Mouse (Mus musculus): ENCODE data around the gene Slc44a5.

Gene Slc44a5

GRCm38 (mm10) chr3:154122531-154122930 is 149.3 kb downstream of the Slc44a5 start:
- H3K36me3 ChIP-seq (ENCODE audit: insufficient read depth, low read length): no peaks in the 10 kb centered on the region
- TF ChIP-seq NANOG (IDR thresholded peaks at IDR 0.05; ENCODE audit: borderline replicate concordance, low read length) (no peak), CTCF (conservative IDR thresholded peaks at IDR 0.05; ENCODE audit: low read length) (no peak), POU5F1 (IDR thresholded peaks at IDR 0.05; ENCODE audit: borderline replicate concordance, low read length) (no peak)
- H3K4me3 ChIP-seq (replicated peaks; ENCODE audit: low read length): no peak overlapping the region
- H3K4me1 ChIP-seq (replicated peaks; ENCODE audit: low read depth, low read length): peaks cover 9% of the 10 kb centered on the region; the same call in 1 of the 2 replicates
- H3K27me3 ChIP-seq (ENCODE audit: insufficient read depth, low read length): no peaks in the 10 kb centered on the region
- H3K9me3 ChIP-seq (ENCODE audit: low read length): 0 out of 2 replicates have a peak, but pooled peaks cover 6% of the 10 kb centered on the region

DNA sequence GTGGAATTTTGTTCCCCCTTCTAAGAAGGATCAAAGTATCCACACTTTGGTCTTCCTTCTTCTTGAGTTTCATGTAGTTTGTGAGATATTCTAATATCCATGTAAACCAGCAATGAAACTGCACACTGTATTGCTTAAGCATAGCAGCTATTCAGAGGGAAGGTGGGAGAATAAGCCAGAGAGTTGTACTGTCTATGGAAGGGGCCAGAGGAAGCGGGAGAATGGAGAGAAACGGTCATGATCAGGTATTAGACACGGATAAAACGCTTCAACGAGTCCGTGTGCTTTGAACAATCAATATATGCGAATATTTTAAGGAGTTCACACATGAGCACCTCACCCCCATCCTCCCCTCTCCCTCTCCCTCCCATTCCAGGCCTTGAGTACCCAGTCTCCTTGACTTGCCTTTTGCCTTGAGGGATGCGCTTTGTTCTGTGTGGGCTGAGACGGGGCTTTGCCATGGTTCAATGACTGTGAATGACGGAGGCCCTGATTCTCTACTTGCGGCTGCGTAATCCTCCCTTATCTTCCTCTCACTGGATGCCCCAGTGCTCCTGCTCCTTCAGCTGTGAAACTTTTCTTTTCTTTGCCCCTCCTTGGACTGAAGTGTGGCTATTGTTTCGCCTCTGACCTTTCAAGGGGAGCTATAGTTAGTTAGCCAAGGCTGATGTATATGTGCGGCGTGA is 151.8 kb downstream of the Slc44a5 start:
- Histone ChIP-seq H3K4me1 (replicated peaks; ENCODE audit: low read depth, low read length) (peaks cover 9% of the 10 kb centered on the region; the same call in 1 of the 2 replicates), H3K36me3 (ENCODE audit: insufficient read depth, low read length) (no peaks in the 10 kb centered on the region), H3K27me3 (ENCODE audit: insufficient read depth, low read length) (no peaks in the 10 kb centered on the region; the same call in 1 of the 2 replicates), H3K4me3 (replicated peaks; ENCODE audit: low read length) (no peak overlapping the region), H3K9me3 (ENCODE audit: low read length) (no peaks in the 10 kb centered on the region)
- TF ChIP-seq POU5F1 (IDR thresholded peaks at IDR 0.05; ENCODE audit: borderline replicate concordance, low read length) (no peak), NANOG (IDR thresholded peaks at IDR 0.05; ENCODE audit: borderline replicate concordance, low read length) (peak; percentile 12; the same call in 1 of the 2 replicates)

GRCm38 (mm10) chr3:154125768-154126376 is 152.6 kb downstream of the Slc44a5 start:
- Histone ChIP-seq H3K9me3 (ENCODE audit: low read length) (no peaks in the 10 kb centered on the region), H3K27me3 (ENCODE audit: insufficient read depth, low read length) (no peaks in the 10 kb centered on the region; the same call in 1 of the 2 replicates), H3K36me3 (ENCODE audit: insufficient read depth, low read length) (no peaks in the 10 kb centered on the region), H3K4me3 (replicated peaks; ENCODE audit: low read length) (no peak overlapping the region), H3K4me1 (replicated peaks; ENCODE audit: low read depth, low read length) (peaks cover 9% of the 10 kb centered on the region; the same call in 1 of the 2 replicates)
- TF ChIP-seq NANOG (IDR thresholded peaks at IDR 0.05; ENCODE audit: borderline replicate concordance, low read length) (no peak), CTCF (conservative IDR thresholded peaks at IDR 0.05; ENCODE audit: low read length) (no peak), POU5F1 (IDR thresholded peaks at IDR 0.05; ENCODE audit: borderline replicate concordance, low read length) (no peak)

GRCm38 (mm10) chr3:154127246-154127645 is 154.0 kb downstream of the Slc44a5 start:
- no peaks in the 10 kb centered on the region for H3K9me3 ChIP-seq (ENCODE audit: low read length)
- H3K4me3 ChIP-seq (replicated peaks; ENCODE audit: low read length): no peak overlapping the region
- no peaks in the 10 kb centered on the region for H3K36me3 ChIP-seq (ENCODE audit: insufficient read depth, low read length)
- no peak for TF ChIP-seq POU5F1 (IDR thresholded peaks at IDR 0.05; ENCODE audit: borderline replicate concordance, low read length)
- TF ChIP-seq NANOG (IDR thresholded peaks at IDR 0.05; ENCODE audit: borderline replicate concordance, low read length): no peak
- no peak for TF ChIP-seq CTCF (conservative IDR thresholded peaks at IDR 0.05; ENCODE audit: low read length)
- peaks cover 9% of the 10 kb centered on the region; the same call in 1 of the 2 replicates for H3K4me1 ChIP-seq (replicated peaks; ENCODE audit: low read depth, low read length)
- no peaks in the 10 kb centered on the region; the same call in 1 of the 2 replicates for H3K27me3 ChIP-seq (ENCODE audit: insufficient read depth, low read length)

- Histone ChIP-seq H3K4me1 (replicated peaks; ENCODE audit: low read depth, low read length) (peaks cover 9% of the 10 kb centered on the region; the same call in 1 of the 2 replicates), H3K9me3 (ENCODE audit: low read length) (no peaks in the 10 kb centered on the region), H3K36me3 (ENCODE audit: insufficient read depth, low read length) (no peaks in the 10 kb centered on the region), H3K4me3 (replicated peaks; ENCODE audit: low read length) (no peak overlapping the region), H3K27me3 (ENCODE audit: insufficient read depth, low read length) (no peaks in the 10 kb centered on the region; the same call in 1 of the 2 replicates)
- TF ChIP-seq NANOG (IDR thresholded peaks at IDR 0.05; ENCODE audit: borderline replicate concordance, low read length): no peak
- TF ChIP-seq POU5F1 (IDR thresholded peaks at IDR 0.05; ENCODE audit: borderline replicate concordance, low read length): no peak
- no peak for TF ChIP-seq CTCF (conservative IDR thresholded peaks at IDR 0.05; ENCODE audit: low read length)
Observed at GRCm38 (mm10) chr3:154129036-154129435, 155.8 kb downstream of the Slc44a5 start.

- no peaks in the 10 kb centered on the region; the same call in 1 of the 2 replicates for H3K27me3 ChIP-seq (ENCODE audit: insufficient read depth, low read length)
- no peaks in the 10 kb centered on the region for H3K36me3 ChIP-seq (ENCODE audit: insufficient read depth, low read length)
- H3K4me1 ChIP-seq (replicated peaks; ENCODE audit: low read depth, low read length): 0 out of 2 replicates have a peak, but pooled peaks cover 3% of the 10 kb centered on the region
- TF ChIP-seq POU5F1 (IDR thresholded peaks at IDR 0.05; ENCODE audit: borderline replicate concordance, low read length): no peak
- TF ChIP-seq NANOG (IDR thresholded peaks at IDR 0.05; ENCODE audit: borderline replicate concordance, low read length): no peak
- no peak for TF ChIP-seq CTCF (conservative IDR thresholded peaks at IDR 0.05; ENCODE audit: low read length)
- no peaks in the 10 kb centered on the region for H3K9me3 ChIP-seq (ENCODE audit: low read length)
- H3K4me3 ChIP-seq (replicated peaks; ENCODE audit: low read length): no peak overlapping the region
Observed at GRCm38 (mm10) chr3:154130431-154131114, 157.3 kb downstream of the Slc44a5 start.

- no peaks in the 10 kb centered on the region for H3K4me1 ChIP-seq (replicated peaks; ENCODE audit: low read depth, low read length)
- no peaks in the 10 kb centered on the region for H3K36me3 ChIP-seq (ENCODE audit: insufficient read depth, low read length)
- TF ChIP-seq NANOG (IDR thresholded peaks at IDR 0.05; ENCODE audit: borderline replicate concordance, low read length) (no peak), CTCF (conservative IDR thresholded peaks at IDR 0.05; ENCODE audit: low read length) (no peak), POU5F1 (IDR thresholded peaks at IDR 0.05; ENCODE audit: borderline replicate concordance, low read length) (no peak)
- no peaks in the 10 kb centered on the region; the same call in 1 of the 2 replicates for H3K27me3 ChIP-seq (ENCODE audit: insufficient read depth, low read length)
- H3K9me3 ChIP-seq (ENCODE audit: low read length): no peaks in the 10 kb centered on the region
- no peak overlapping the region for H3K4me3 ChIP-seq (replicated peaks; ENCODE audit: low read length)
Observed at GRCm38 (mm10) chr3:154133986-154134385, 160.8 kb downstream of the Slc44a5 start.

DNA sequence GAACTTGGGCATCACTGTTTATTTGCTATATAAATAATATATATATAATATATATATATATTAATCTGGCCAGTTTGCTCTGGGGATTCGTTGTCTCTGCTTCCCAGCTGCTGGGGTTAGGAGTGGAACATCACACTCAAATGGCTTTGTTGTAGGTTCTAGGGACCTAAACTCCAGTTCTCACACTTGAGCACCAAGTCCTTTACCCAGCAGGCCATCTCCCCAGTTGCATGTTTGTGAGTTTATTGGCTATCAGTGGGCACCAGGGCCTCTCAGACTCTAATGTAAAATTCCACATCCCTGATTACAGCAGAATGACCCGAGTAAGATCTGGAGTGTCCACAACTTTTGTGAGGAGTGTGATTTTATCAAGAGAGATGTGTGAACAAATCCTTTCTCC is 161.5 kb downstream of the Slc44a5 start:
- no peaks in the 10 kb centered on the region for H3K4me1 ChIP-seq (replicated peaks; ENCODE audit: low read depth, low read length)
- no peaks in the 10 kb centered on the region for H3K9me3 ChIP-seq (ENCODE audit: low read length)
- H3K27me3 ChIP-seq (ENCODE audit: insufficient read depth, low read length): no peaks in the 10 kb centered on the region; the same call in 1 of the 2 replicates
- TF ChIP-seq POU5F1 (IDR thresholded peaks at IDR 0.05; ENCODE audit: borderline replicate concordance, low read length) (no peak), NANOG (IDR thresholded peaks at IDR 0.05; ENCODE audit: borderline replicate concordance, low read length) (no peak), CTCF (conservative IDR thresholded peaks at IDR 0.05; ENCODE audit: low read length) (no peak)
- no peaks in the 10 kb centered on the region for H3K36me3 ChIP-seq (ENCODE audit: insufficient read depth, low read length)
- no peak overlapping the region for H3K4me3 ChIP-seq (replicated peaks; ENCODE audit: low read length)

All from E14TG2a.4 (cell line).